Mouse (Mus musculus): ENCODE data around the gene Cyp2f2.

DNA sequence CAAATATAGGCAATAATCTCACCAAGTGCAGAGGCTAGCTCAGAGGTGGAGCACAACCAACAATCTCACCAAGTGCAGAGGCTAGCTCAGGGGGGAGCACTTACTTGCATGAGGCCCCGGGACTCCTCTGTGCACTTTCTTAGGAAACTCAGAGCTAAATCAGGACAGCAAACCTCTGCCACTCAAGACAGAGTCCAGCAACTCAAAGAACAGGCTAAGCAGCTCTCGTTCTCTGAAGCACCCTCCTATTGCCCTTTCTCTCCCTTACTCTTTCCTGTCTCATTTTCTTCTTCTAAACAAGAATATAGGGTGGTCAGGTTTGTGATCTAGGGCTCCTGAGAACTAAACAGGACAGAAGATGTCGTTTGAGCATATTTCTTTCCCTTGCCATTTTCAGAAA is 7.7 kb upstream of the Cyp2f2 start:
- TF ChIP-seq POLR2A (IDR thresholded peaks at IDR 0.05; ENCODE audit: insufficient read depth, low read depth, low read length) (no peak), CTCF (IDR thresholded peaks at IDR 0.05) (no peak), EP300 (IDR thresholded peaks at IDR 0.05; ENCODE audit: insufficient read depth, low read depth, low read length) (no peak)

All from heart, adult 2 months (tissue).